Mouse (Mus musculus): Measurements from ENCODE around the gene Baiap2. TPM values are rescaled to one million over a fixed set of nuclear protein-coding genes. Genes with fewer than 3 reads are reported as not detected.

Baiap2 gene
- total RNA-seq (2021): 10 to 100 TPM; 16.5 to 31.7 TPM
- long read RNA-seq, experiment 1, full-length matches to known transcripts: 39 of 48 reads
- long read RNA-seq, experiment 1, partial matches to known transcripts: 2 of 48 reads
- long read RNA-seq, experiment 1, other reads (novel, unspliced or antisense): 7 of 48 reads
- long read RNA-seq, experiment 2, transcript Baiap2-201 (14 exons, 2,394 nt): major isoform, 10 of 27 reads
- long read RNA-seq, experiment 2, transcript Baiap2-202 (14 exons, 3,518 nt): minor isoform, 6 of 27 reads
- long read RNA-seq, experiment 2, partial matches to known transcripts: 3 of 27 reads
- long read RNA-seq, experiment 2, other reads (novel, unspliced or antisense): 4 of 27 reads

DNA sequence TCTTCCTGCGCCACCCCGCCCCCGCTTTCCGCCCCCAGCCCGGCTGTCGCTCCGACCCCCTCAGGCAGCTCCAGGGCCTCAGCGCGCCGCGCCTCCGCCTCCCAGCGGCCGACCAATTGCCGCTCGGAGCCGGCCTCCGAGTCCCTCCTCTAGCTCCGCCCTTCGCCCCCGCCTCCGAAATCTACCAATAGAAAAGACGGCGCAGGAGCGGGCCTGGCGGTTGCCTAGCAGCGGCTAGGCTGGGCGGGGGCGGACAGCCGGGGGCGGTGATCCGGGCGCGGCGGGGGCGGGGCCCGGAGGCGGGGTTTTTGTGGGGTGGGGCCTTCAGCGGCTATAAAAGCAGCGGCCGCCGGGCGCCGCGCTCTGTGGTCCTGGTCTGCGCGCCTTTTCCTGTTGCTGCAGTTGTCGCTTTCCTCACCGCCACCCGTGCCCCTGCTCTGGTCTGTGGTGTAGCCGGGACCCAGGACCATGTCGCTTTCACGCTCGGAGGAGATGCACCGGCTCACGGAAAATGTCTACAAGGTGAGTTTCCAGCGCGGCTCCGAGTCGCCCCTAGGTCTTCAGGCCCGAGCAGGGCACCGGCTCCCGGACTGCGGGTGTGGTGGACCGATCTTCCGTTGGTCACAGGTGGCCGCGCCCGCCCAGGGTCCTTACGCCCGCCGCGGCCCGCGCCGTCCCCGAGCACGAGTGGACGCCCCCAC lies at the start of gene Baiap2:
TSS of gene Baiap2 (plus strand) at position 37 of the 701 bp plus-strand sequence.
- DNase-seq (ENCODE audit: low spot score in 2 of 2): peak; percentile 98 to 99

DNA sequence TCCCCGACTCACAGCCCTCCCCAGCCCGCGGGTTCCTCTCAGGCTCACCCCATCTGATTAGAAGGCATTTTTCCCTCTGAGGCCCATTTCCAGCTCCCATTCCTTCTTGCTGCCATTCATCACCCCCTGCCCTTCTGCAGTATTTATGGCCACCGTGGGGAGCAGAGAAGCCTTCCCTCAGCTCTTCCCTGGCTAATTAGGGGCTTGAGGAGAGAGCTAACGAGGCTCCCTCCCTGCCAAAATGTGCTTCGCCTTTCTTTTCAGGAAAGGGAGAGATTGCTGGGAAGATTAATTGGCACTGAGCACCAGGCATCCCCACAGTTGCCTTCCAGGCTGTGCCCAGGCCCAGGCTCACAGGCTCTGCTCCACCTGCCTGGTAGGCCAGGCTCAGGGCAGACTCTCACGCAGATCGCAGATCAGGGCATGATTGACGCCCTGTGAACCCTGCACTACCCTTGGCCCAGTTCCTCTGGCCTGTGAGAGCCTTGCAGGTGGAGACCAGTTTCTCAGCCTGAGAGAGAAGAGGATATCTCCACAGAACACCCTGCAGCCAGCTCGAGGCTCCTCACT lies 48.8 kb upstream of the Baiap2 start:
- DNase-seq (ENCODE audit: low spot score in 2 of 2): no peak

DNA sequence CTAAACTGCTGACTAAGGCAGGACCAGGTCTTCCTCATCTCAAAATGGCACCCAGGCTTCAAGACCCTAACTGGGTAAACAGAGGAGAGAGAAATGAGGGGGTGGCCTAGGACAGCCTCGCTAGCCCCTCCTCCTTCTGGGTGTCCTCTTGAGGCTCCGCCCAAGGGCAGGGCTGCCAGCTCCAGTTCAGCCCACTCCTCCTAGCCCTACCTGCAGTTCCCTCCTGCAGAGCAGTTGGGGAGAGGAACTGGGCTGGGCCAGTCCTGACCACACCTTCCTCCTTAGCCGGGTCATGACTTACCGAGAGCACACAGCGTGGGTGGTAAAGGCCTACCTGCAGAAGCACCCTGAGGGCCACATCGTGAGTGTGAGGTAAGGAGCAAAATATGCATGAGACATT lies 47.9 kb upstream of the Baiap2 start:
- DNase-seq (ENCODE audit: low spot score in 2 of 2): no peak

DNA sequence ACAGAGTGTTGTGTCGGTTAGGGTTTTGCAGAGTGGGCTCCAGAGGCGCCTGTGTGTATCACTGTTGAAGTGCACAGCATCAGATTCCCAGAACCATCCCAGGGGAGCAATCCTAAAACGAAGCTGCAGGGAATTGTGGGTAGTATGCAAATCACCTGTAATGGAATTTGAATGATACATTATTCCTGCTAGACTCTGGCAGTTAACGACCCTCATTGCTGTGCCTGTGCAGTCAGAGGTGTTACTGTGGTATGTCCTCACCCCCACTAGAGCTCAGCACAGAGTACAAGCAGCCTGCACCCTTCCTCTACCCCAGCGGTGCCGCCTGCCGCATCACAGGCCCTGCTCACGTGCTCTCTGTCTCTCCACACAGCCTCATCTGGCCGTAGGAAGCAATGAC lies 45.5 kb upstream of the Baiap2 start:
- DNase-seq (ENCODE audit: low spot score in 2 of 2): no peak

DNA sequence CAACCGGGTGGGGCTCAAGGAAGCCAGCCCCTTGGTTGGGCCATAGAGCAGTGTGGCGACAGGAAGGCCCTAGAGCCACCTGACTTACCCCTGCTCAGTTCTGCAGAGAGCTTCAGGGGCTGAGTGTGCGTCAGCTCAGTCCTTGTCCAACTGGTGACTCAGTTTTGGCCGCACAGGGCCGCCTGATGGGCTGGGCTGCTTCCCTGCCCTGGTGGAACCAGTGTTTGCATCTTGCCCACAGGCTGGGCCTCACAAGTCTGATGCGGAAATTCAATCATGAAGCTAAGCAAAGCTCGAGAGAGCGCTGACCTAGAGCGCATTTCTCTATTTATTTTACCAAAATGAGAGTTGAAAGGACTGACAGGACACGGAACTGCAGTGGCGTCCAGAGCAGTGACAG lies 43.6 kb upstream of the Baiap2 start:
- DNase-seq (ENCODE audit: low spot score in 2 of 2): no peak

DNA sequence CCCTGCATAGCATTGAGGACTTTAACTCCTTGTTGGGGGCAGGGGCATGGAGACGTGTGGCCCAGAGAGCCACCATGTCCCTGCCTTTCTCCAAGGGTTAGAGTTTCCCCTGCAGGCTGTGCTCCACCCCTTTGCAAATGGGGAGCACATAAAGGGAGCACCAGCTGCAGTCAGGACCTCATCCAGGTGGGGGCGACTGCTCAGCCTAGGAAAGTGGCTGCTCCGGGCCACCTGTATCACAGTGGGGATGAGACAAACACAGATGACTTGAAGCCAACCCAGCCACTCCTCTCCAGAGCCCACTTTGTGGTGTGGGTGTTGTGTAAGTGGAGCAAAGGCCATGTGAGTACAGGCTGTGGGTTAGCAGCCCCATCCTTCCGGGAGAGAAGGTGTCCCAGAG lies 41.4 kb upstream of the Baiap2 start:
- DNase-seq (ENCODE audit: low spot score in 2 of 2): no peak

DNA sequence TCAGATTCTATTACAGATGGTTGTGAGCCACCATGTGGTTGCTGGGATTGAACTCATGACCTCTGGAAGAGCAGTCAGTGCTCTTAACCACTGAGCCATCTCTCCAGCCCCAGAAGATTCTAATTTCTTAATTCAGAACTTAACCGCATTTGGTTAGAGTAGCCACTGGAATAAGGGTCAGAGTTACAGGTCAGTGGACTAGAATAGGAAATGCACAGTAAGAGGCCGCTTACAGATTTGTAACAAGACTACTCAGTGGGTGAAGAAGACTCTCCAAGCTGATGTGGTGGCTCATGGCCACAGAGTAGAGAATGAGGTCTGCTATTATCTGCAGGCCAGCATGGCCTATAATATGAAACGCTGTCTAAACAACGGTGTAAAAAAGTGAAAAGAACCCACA lies 39.7 kb upstream of the Baiap2 start:
- DNase-seq (ENCODE audit: low spot score in 2 of 2): no peak

DNA sequence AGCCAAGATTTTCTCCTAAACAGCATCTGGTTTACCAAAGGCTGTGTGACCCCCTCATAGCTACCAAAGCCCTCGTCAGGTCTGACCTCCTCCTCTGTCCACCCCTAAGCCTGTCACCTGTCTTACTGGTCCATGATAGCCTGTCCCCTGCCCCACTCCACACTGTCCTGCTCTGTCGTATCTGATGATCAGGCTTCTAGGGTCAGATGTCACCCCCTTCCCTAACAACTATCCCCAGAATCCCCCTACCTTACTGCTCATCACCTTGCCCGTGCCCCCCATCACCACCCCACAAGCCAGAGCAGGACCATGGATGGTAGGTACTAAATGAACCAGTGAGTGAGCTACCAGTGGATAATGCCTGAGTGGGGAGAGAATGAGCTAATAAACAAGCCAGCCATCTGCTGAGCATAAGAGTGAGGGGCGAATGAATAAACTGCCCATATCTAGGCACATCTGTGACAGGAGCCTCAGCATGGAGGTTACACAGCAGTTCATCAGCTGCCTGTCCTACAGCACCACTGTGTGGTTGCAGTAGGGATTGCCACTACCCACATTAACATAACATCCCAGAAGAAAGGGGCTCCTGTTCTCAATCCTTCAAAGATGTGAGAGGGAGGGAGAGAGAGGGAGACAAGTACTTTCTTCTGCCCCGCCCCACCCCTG lies 37.8 kb upstream of the Baiap2 start:
- DNase-seq (ENCODE audit: low spot score in 2 of 2): peak; percentile 54 to 56

DNA sequence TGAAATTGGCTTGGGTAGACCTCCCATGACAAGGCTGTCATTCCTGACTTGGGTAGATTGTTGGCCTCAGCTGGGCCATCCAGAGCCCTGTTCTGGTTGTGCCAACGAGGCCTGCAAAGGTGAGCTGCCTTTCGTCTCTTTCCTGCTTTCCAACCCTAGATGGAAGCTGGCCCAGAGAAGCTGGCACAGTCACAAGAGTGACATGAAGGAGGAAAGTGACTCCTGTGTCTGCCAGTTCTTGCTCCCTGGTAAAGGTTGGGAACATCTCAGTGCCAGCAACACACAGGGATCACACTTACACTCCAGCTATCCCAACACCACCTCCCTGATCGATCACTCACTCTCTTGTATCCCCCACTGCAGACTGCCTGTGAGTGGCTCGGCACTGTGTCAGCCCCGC lies 36.8 kb upstream of the Baiap2 start:
- no peak for DNase-seq (ENCODE audit: low spot score in 2 of 2)

DNA sequence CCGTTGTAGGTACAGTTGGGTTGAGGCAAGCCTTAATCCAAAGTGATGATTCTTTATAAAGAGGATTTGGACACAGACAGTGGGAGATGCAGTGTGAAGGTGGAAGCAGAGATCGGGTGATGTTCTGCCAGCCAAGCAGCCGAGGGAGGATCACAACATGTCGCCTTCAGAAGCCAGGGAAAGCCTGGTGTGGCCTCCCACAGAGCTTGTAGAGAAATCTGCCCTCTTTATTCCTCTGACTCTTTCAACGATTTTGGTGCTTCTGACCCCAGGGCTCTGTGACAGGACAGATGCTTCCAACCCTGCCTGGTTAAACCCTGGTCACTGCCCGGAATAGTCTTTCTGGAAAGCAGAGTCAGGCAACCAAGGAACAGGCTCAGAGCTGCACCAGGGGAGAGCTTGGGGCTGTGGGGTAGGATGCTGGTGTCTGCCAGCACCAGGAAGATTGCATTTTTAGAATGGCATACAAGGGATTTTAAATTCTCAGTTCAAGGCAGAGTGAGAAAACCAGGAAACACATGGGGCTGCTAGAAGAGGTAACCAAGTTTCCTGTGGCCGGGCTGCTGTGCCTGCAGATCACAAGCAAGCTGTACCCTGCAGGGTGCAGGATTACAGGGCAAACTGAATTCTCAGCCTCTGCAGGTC lies 35.4 kb upstream of the Baiap2 start:
- no peak for DNase-seq (ENCODE audit: low spot score in 2 of 2)

DNA sequence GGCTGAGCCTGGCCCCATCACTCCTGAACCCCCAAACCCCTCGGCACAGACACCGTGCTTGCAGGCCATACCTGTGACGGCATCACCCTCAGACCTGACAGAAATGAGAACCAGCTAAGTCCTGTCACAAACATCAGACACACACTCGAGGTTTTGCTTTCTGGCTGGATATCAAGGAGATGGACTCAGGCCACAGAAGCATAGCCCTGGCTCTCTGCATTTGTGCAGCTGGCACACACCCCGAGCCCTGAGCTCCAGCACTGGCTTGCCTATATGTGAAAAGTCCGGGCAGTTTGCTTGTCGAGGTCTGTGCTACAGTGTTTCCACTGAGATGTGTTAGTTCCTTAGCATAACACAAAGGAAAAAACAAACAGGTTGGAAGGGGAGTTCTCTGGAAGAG lies 34.9 kb upstream of the Baiap2 start:
- DNase-seq (ENCODE audit: low spot score in 2 of 2): no peak

DNA sequence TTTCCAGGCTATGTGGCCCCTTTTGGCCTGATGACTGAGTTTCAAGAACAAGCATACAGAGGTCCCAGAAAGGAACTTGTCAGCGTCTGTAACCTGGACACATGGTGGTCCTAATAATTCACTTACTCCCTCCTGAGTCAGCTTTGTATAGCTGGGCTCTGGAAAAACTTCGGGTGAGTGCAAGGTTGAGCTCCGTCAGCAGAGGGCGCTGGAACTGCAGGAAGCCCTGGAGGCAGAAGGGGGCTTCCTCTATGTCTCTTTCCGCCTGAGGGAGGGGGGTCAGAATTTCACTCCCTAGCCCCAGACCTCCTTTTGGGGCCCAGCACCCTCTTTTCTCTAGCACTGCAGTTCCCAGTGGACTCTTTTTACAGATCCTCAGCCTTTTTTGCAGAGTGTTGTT lies 33.1 kb upstream of the Baiap2 start:
- DNase-seq (ENCODE audit: low spot score in 2 of 2): peak; percentile 72 to 80

DNA sequence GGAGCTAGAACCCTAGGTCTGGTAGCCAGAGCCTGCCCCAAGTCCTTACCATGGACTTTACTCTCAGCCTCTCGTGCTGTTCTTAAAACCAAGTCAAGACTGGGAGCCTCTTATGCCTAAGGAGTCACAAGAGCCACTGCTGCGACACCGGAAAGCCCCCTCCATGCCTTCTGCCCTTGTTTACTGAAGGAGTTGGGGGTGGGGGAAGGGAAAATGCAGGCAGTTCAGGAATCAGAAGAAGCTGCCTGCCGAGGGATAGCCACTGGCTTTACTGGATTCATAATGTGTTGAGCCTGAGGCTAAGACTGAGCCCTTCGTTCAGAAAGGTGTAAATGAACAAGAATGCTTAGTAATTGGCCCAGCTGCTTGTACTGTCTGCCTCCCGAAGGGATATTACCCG lies 29.7 kb upstream of the Baiap2 start:
- DNase-seq (ENCODE audit: low spot score in 2 of 2): no peak

DNA sequence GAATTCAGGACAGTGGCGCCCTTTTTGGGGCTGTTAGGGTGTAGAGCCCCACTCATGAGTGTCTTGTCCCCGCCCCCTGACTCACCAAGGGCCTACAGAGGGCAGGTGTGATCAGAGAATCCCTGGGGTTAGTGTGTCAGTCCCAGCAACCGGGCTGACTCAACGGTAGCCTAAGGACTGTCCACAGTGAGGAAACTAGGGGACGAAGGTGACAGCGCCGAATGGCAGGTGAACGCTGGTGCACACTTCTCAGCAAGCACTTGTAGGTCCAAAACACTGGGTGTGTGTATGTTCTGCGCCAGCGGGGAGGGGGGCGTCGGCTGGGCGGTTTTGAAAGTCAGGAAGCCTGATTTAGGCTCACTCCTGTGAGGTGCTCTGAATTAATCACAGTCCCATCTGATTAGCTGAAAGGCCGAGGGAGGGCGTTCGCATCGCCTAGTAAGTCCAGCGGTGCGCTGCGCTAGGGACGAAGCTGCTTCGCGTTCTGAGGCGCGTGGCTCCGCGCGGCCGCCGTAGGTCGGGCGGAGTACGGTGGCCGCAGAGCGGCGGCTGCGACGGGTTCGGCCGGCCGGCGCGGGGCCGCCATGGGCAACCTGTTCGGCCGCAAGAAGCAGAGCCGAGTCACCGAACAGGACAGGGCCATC lies 29.1 kb upstream of the Baiap2 start, which contains the start of gene Chmp6:
TSS of gene Chmp6 (plus strand) at position 151 of the 644 bp plus-strand sequence.
- peak; percentile 96 to 97 for DNase-seq (ENCODE audit: low spot score in 2 of 2)

DNA sequence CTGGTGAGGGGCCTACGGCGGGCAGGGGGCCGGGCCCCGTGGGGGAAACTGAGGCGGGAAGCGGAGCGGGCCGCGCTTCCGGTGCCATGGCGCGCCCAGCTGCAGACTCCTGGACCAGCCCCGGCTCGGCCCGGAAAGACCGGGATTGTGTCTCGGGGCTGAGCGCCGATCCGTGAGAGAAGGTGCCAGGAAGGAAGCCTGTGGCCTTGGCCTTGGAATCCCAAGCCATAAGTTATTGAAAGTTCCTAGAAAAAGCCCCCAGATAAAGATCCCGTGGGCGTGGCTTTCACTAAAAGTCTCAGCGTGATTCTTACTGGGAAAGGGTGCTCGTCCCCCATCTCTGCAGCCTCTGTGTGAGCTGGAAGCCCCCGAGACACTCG lies 28.6 kb upstream of the Baiap2 start:
- DNase-seq (ENCODE audit: low spot score in 2 of 2): no peak

DNA sequence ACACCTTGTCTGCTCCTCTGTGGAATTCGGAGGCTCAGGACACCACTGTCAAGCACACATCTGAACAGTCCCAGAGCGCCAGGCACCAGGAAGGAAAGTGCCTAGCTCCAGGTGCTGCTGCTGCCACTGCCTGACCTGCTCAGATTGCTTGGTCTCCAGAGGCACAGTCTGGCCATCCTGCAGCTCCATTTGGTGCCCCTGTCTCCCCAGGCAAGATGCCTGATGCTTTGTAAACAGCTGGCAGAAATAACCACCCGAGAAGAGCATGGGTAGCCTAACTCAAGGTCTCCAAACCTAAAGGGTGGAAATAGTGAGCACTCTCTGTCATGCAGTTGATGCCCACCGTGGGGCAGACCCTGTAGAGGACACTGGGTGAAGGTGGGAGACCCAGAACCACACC lies 28.2 kb upstream of the Baiap2 start:
- no peak for DNase-seq (ENCODE audit: low spot score in 2 of 2)

DNA sequence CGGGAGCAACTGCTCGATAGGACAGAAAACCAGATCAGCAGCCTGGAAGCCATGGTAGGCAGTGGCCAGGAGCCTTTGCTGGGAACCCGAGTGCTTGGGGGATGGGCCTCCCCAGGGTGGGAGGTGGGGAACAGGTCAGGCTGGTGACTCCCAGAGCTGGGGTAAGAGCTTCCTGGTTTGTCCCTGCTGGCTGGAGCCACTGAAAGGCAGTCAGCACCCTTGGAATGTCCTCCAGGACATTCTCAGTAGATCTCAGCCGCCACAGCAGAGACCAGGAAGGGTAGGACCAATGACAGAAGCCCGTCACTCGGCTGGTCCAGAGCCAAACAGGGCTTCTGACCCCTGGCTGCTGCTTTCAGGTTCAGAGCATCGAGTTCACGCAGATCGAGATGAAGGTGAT lies 26.9 kb upstream of the Baiap2 start:
- no peak for DNase-seq (ENCODE audit: low spot score in 2 of 2)

DNA sequence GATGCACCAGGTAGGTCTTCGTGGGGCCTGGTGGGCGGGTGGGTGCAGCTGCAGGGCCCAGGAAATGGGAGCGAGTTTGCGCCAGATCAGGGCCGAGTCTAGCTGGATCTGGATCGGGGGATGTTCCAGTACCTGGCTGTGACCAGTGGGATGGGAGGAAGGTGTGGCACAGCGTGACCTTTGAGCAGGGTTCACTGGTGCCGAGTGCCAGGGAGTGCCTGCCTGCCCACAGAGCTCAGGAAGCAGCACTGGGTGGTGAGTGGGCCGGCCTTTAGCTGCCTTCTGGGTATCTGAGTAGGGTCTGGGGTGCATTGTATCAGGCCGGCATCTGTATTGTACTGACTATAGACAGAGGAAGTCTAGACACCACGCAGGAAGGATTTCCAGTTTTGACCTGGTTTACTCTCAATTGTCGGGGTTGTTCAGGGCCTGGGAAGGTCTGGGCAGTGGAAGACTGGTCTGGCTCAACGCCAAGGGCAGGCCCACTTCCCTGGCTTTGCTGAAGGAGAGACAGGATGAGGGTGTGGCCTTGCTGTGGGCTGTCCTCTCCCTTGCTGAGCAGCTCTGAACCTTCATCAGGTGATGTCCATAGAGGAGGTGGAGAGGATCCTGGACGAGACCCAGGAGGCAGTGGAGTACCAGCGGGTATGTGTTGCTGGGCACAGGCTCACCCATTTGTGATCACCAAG lies 26.3 kb upstream of the Baiap2 start:
- DNase-seq (ENCODE audit: low spot score in 2 of 2): peak; percentile 31 to 54

DNA sequence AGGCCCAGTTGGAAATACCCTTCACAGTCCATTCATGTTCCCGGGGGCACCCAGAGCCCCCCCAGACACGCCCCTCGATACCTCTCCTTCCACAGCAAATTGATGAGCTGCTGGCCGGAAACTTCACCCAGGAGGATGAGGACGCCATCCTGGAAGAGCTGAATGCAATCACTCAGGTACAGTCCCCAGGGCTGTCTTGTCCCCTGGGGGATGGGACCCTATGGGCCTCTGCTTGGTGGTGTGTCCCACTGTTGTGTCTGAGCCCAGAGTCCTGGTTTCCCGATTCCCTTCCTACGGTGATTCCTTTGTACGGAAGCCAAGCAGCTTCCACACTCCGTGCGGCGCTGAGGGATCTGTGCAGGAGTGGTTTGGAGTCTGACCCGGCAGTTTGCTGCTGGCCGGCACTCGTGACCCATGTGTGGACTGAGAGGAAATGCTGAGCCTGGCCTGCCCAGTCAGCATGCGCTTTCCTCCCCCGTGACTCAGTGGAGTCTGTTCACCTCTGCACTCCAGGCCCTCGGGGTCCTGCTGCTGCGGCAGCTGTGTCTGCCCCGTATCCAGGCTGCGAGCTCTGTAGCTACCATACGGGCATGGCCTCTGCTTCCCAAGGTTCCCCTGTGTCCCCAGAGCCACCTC lies 25.6 kb upstream of the Baiap2 start:
- DNase-seq (ENCODE audit: low spot score in 2 of 2): no peak

DNA sequence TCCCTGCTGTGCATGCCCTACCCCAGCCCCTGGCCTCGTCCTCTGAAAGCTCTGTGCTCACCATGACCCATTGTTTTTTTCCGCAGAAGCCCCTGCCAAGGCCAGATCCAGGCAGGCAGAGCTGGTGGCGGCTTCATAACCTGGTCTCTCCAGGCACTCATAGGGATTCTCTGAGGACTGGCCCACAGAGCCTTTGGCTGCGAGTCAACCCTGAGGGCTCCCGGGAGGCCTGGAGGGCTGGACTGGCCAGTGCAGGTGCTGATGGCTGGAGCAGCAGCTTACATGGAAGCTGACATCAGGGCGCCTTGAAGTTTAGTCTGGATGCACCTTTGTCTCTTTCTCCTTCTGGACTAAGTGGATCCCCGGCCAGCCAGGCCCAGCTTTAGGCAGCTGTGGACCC lies 24.0 kb upstream of the Baiap2 start:
- DNase-seq (ENCODE audit: low spot score in 2 of 2): no peak
